Mouse (Mus musculus): ENCODE measurements around the gene Pcyt1a. TPM values are rescaled to one million over a fixed set of nuclear protein-coding genes. Genes with fewer than 3 reads are reported as not detected.
"Not testable (repeated sequence)": the region's sequence is repeated elsewhere in the genome, so short reads cannot be mapped to it uniquely, and the experiment has no call there.

The Pcyt1a gene
- polyA plus RNA-seq, 1 experiment from 2014 or later = 45.3 TPM

DNA sequence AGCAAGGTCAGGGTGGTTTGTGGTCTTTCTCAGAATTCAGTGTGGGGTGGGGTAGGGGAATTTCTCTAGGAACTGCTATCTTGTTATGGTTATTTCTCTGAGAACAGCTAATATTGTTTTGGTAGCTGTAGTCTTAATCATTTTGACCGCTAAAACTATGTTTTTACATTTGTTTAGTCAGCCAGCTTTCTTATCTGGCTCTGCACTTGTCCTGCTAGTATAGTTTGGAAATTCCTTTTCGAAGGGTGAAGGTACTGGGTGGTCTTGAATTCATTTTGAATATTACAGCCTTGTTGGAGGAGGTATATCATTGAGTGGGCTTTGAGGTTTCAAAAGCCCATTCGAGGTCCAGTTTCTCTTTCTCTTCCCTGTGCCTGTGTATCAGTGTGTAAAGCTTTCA is 13.9 kb downstream of the Pcyt1a start:
- H3K4me1 ChIP-seq (ENCODE audit: control insufficient read depth, insufficient read depth, low read length); H3K4me2 ChIP-seq (ENCODE audit: low read length); H3K9me3 ChIP-seq (replicated peaks; ENCODE audit: control insufficient read depth, low read length); H3K9ac ChIP-seq (ENCODE audit: low read length); H3K36me3 ChIP-seq (ENCODE audit: control insufficient read depth, insufficient read depth, low read length); H3K4me3 ChIP-seq (ENCODE audit: low read depth, low read length); DNase-seq (ENCODE audit: low spot score); ATAC-seq; H3K27ac ChIP-seq (ENCODE audit: low read depth, low read length); H3K27me3 ChIP-seq (replicated peaks; ENCODE audit: control insufficient read depth, insufficient read depth, low read length): not testable (repeated sequence)
- WGBS = 91% methylated on average over 3 of the region's 3 CpGs

GRCm38 (mm10) chr16:32445558-32445957 is 14.8 kb downstream of the Pcyt1a start:
- Histone ChIP-seq H3K36me3 (ENCODE audit: control insufficient read depth, insufficient read depth, low read length) (no peaks in the 10 kb centered on the region), H3K27me3 (replicated peaks; ENCODE audit: control insufficient read depth, insufficient read depth, low read length) (no peaks in the 10 kb centered on the region), H3K4me3 (ENCODE audit: low read depth, low read length) (no peak overlapping the region), H3K9ac (ENCODE audit: low read length) (no peak overlapping the region), H3K9me3 (replicated peaks; ENCODE audit: control insufficient read depth, low read length) (no peaks in the 10 kb centered on the region), H3K4me2 (ENCODE audit: low read length) (no peak overlapping the region), H3K27ac (ENCODE audit: low read depth, low read length) (no peak overlapping the region), H3K4me1 (ENCODE audit: control insufficient read depth, insufficient read depth, low read length) (no peaks in the 10 kb centered on the region)
- 93% methylated on average over 1 of the region's 1 CpGs for WGBS
- no peak for ATAC-seq
- DNase-seq (ENCODE audit: low spot score) = no peak

DNA sequence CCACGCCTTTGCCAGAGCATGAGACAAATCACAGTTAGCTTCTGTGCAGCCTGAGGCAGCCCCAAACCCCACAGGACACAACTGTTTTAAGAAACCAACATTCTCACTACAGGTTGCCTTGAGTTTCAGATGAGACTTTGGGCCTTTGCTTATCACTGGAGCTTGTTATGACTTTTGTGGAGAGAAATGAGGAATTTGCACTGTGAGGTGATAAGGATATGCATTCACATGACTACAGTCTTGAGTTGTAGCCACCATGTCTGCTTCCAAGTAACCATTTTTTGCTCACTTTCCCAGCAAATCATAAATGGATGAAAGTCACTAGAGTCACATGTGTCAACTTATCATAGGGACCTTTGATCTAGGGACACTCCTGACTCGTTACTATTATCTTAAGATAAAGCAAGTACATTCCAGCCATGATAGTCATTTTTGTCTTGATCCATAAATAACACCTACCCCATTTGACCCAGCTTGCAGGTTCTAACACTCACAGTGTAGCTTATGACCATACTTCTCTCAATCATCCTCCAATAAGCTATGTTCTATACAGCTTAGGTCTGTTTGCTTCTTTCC is 15.9 kb downstream of the Pcyt1a start:
- DNase-seq (ENCODE audit: low spot score) (no peak), ATAC-seq (no peak)
- H3K4me3 ChIP-seq (ENCODE audit: low read depth, low read length) = no peak overlapping the region
- no peak overlapping the region for H3K9ac ChIP-seq (ENCODE audit: low read length)
- no peaks in the 10 kb centered on the region for H3K4me1 ChIP-seq (ENCODE audit: control insufficient read depth, insufficient read depth, low read length)
- 85% methylated on average over 2 of the region's 2 CpGs for WGBS
- H3K36me3 ChIP-seq (ENCODE audit: control insufficient read depth, insufficient read depth, low read length) = peaks cover 1% of the 10 kb centered on the region; the same call in 1 of the 2 replicates
- no peaks in the 10 kb centered on the region for H3K9me3 ChIP-seq (replicated peaks; ENCODE audit: control insufficient read depth, low read length)
- no peaks in the 10 kb centered on the region for H3K27me3 ChIP-seq (replicated peaks; ENCODE audit: control insufficient read depth, insufficient read depth, low read length)
- no peak overlapping the region for H3K4me2 ChIP-seq (ENCODE audit: low read length)
- no peak overlapping the region for H3K27ac ChIP-seq (ENCODE audit: low read depth, low read length)

DNA sequence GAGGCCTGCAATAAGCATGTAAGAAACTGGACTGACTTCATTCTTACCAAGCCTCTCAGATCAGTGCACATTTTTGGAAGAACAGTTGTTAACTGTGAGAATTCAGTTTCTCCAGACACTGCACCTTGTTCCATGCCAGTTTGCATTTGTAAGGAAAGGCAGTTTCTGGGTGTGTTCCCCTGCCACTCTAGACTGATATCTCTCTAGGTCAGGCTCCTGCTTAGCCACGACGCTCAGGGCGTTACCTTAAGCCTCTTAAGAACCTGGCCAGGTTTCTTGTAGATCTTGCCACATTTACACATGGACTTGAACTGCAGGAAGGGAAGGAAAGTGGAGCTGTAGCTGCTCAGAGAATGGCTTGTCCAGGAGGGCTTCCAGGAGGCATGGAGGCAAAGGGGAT is 18.9 kb downstream of the Pcyt1a start:
- no peaks in the 10 kb centered on the region for H3K4me1 ChIP-seq (ENCODE audit: control insufficient read depth, insufficient read depth, low read length)
- ATAC-seq (no peak), DNase-seq (ENCODE audit: low spot score) (no peak)
- no peak overlapping the region for H3K4me3 ChIP-seq (ENCODE audit: low read depth, low read length)
- no peaks in the 10 kb centered on the region for H3K27me3 ChIP-seq (replicated peaks; ENCODE audit: control insufficient read depth, insufficient read depth, low read length)
- peaks cover 19% of the 10 kb centered on the region for H3K36me3 ChIP-seq (ENCODE audit: control insufficient read depth, insufficient read depth, low read length)
- no peak overlapping the region for H3K27ac ChIP-seq (ENCODE audit: low read depth, low read length)
- 90% methylated on average over 3 of the region's 3 CpGs for WGBS
- no peaks in the 10 kb centered on the region for H3K9me3 ChIP-seq (replicated peaks; ENCODE audit: control insufficient read depth, low read length)
- no peak overlapping the region for H3K9ac ChIP-seq (ENCODE audit: low read length)
- H3K4me2 ChIP-seq (ENCODE audit: low read length) = no peak overlapping the region

- WGBS = 96% methylated on average over 2 of the region's 2 CpGs
- no peak overlapping the region for H3K9ac ChIP-seq (ENCODE audit: low read length)
- H3K27me3 ChIP-seq (replicated peaks; ENCODE audit: control insufficient read depth, insufficient read depth, low read length) = no peaks in the 10 kb centered on the region
- H3K27ac ChIP-seq (ENCODE audit: low read depth, low read length) = no peak overlapping the region
- no peaks in the 10 kb centered on the region for H3K9me3 ChIP-seq (replicated peaks; ENCODE audit: control insufficient read depth, low read length)
- no peak overlapping the region for H3K4me3 ChIP-seq (ENCODE audit: low read depth, low read length)
- no peaks in the 10 kb centered on the region for H3K4me1 ChIP-seq (ENCODE audit: control insufficient read depth, insufficient read depth, low read length)
- H3K4me2 ChIP-seq (ENCODE audit: low read length) = no peak overlapping the region
- no peak for ATAC-seq
- peaks cover 19% of the 10 kb centered on the region for H3K36me3 ChIP-seq (ENCODE audit: control insufficient read depth, insufficient read depth, low read length)
- no peak for DNase-seq (ENCODE audit: low spot score)
Observed at GRCm38 (mm10) chr16:32450133-32450532, 19.4 kb downstream of the Pcyt1a start.

GRCm38 (mm10) chr16:32453102-32453501 is 22.4 kb downstream of the Pcyt1a start:
- Histone ChIP-seq H3K9me3 (replicated peaks; ENCODE audit: control insufficient read depth, low read length) (no peaks in the 10 kb centered on the region), H3K9ac (ENCODE audit: low read length) (no peak overlapping the region), H3K4me2 (ENCODE audit: low read length) (no peak overlapping the region), H3K27ac (ENCODE audit: low read depth, low read length) (no peak overlapping the region), H3K36me3 (ENCODE audit: control insufficient read depth, insufficient read depth, low read length) (peaks cover 31% of the 10 kb centered on the region), H3K4me1 (ENCODE audit: control insufficient read depth, insufficient read depth, low read length) (no peaks in the 10 kb centered on the region), H3K27me3 (replicated peaks; ENCODE audit: control insufficient read depth, insufficient read depth, low read length) (no peaks in the 10 kb centered on the region), H3K4me3 (ENCODE audit: low read depth, low read length) (no peak overlapping the region)
- ATAC-seq = no peak
- no peak for DNase-seq (ENCODE audit: low spot score)
- WGBS = 96% methylated on average over 8 of the region's 8 CpGs

- ATAC-seq (no peak), DNase-seq (ENCODE audit: low spot score) (no peak)
- Histone ChIP-seq H3K4me3 (ENCODE audit: low read depth, low read length) (no peak overlapping the region), H3K9ac (ENCODE audit: low read length) (no peak overlapping the region), H3K4me2 (ENCODE audit: low read length) (no peak overlapping the region), H3K36me3 (ENCODE audit: control insufficient read depth, insufficient read depth, low read length) (peaks cover 31% of the 10 kb centered on the region), H3K27ac (ENCODE audit: low read depth, low read length) (no peak overlapping the region), H3K9me3 (replicated peaks; ENCODE audit: control insufficient read depth, low read length) (no peaks in the 10 kb centered on the region), H3K27me3 (replicated peaks; ENCODE audit: control insufficient read depth, insufficient read depth, low read length) (no peaks in the 10 kb centered on the region), H3K4me1 (ENCODE audit: control insufficient read depth, insufficient read depth, low read length) (no peaks in the 10 kb centered on the region)
- whole genome bisulfite sequencing = 91% methylated on average over 5 of the region's 5 CpGs
Observed at GRCm38 (mm10) chr16:32454646-32455045, 23.9 kb downstream of the Pcyt1a start.

GRCm38 (mm10) chr16:32456086-32456485 is 25.4 kb downstream of the Pcyt1a start:
- no peaks in the 10 kb centered on the region for H3K27me3 ChIP-seq (replicated peaks; ENCODE audit: control insufficient read depth, insufficient read depth, low read length)
- no peaks in the 10 kb centered on the region for H3K9me3 ChIP-seq (replicated peaks; ENCODE audit: control insufficient read depth, low read length)
- no peak for DNase-seq (ENCODE audit: low spot score)
- H3K9ac ChIP-seq (ENCODE audit: low read length) = no peak overlapping the region
- no peak overlapping the region for H3K4me2 ChIP-seq (ENCODE audit: low read length)
- no peak overlapping the region for H3K4me3 ChIP-seq (ENCODE audit: low read depth, low read length)
- no peaks in the 10 kb centered on the region for H3K4me1 ChIP-seq (ENCODE audit: control insufficient read depth, insufficient read depth, low read length)
- peaks cover 31% of the 10 kb centered on the region for H3K36me3 ChIP-seq (ENCODE audit: control insufficient read depth, insufficient read depth, low read length)
- no peak overlapping the region for H3K27ac ChIP-seq (ENCODE audit: low read depth, low read length)
- no peak for ATAC-seq

DNA sequence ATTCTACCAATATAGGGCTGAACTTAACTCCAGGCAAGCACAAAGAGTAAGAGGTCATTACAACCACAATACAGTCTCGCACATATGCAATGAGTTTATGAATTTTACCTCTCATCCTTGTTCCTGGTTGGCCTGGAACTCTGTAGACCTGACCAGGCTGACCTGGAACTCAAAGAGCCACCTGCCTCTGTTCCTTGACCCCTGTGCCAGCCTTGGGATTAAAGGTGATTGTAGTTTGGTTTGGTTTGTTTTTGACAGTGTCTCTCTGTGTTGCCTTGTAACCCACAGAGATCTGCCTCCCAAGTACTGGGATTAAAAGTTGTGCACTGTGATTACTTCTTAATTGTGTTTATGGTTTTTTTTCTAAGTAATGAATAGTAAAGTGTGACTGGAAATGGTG is 26.0 kb downstream of the Pcyt1a start:
- H3K27me3 ChIP-seq (replicated peaks; ENCODE audit: control insufficient read depth, insufficient read depth, low read length) = no peaks in the 10 kb centered on the region
- H3K36me3 ChIP-seq (ENCODE audit: control insufficient read depth, insufficient read depth, low read length) = peaks cover 28% of the 10 kb centered on the region
- no peaks in the 10 kb centered on the region for H3K4me1 ChIP-seq (ENCODE audit: control insufficient read depth, insufficient read depth, low read length)
- no peaks in the 10 kb centered on the region for H3K9me3 ChIP-seq (replicated peaks; ENCODE audit: control insufficient read depth, low read length)
- H3K4me3 ChIP-seq (ENCODE audit: low read depth, low read length) = no peak overlapping the region
- ATAC-seq = no peak
- no peak for DNase-seq (ENCODE audit: low spot score)
- H3K27ac ChIP-seq (ENCODE audit: low read depth, low read length) = no peak overlapping the region
- H3K4me2 ChIP-seq (ENCODE audit: low read length) = no peak overlapping the region
- H3K9ac ChIP-seq (ENCODE audit: low read length) = no peak overlapping the region
- WGBS = 91% methylated on average over 1 of the region's 1 CpGs
